Mouse (Mus musculus): ENCODE data around the gene Bmp7. TPM values are rescaled to one million over a fixed set of nuclear protein-coding genes. Genes with fewer than 3 reads are reported as not detected.

Bmp7 gene
- total and polyA plus RNA-seq, 2 experiments from 2014 or later = 15.3 to 34.0 TPM

- WGBS = 85% methylated on average over 15 of the region's 15 CpGs
- Histone ChIP-seq H3K9me3 (ENCODE audit: low read length) (no peaks in the 10 kb centered on the region), H3K27me3 (ENCODE audit: insufficient read depth, low read length) (no peaks in the 10 kb centered on the region), H3K9ac (replicated peaks; ENCODE audit: low read length, poor library complexity, severe bottlenecking) (no peak overlapping the region), H3K27ac (ENCODE audit: low read depth, low read length) (no peak overlapping the region), H3K4me3 (ENCODE audit: low read depth, low read length) (no peak overlapping the region), H3K4me2 (ENCODE audit: low read depth, low read length, poor library complexity, severe bottlenecking) (no peak overlapping the region), H3K4me1 (ENCODE audit: insufficient read depth, low read length) (no peaks in the 10 kb centered on the region), H3K36me3 (ENCODE audit: insufficient read depth, low read length) (no peaks in the 10 kb centered on the region)
- no peak for ATAC-seq (ENCODE audit: low FRiP score)
- TF ChIP-seq CTCF (IDR thresholded peaks at IDR 0.05) = no peak
- no peak for DNase-seq (ENCODE audit: low spot score)
Measured at GRCm38 (mm10) chr2:172889756-172890443, 50.2 kb downstream of the Bmp7 start.

GRCm38 (mm10) chr2:172889222-172889621, 50.9 kb downstream of the Bmp7 start:
- Histone ChIP-seq H3K27me3 (ENCODE audit: insufficient read depth, low read length) (no peaks in the 10 kb centered on the region), H3K9ac (replicated peaks; ENCODE audit: low read length, poor library complexity, severe bottlenecking) (no peak overlapping the region), H3K27ac (ENCODE audit: low read depth, low read length) (no peak overlapping the region), H3K4me1 (ENCODE audit: insufficient read depth, low read length) (no peaks in the 10 kb centered on the region), H3K9me3 (ENCODE audit: low read length) (no peaks in the 10 kb centered on the region), H3K4me2 (ENCODE audit: low read depth, low read length, poor library complexity, severe bottlenecking) (no peak overlapping the region), H3K36me3 (ENCODE audit: insufficient read depth, low read length) (no peaks in the 10 kb centered on the region), H3K4me3 (ENCODE audit: low read depth, low read length) (no peak overlapping the region)
- WGBS = 57% methylated on average over 12 of the region's 12 CpGs
- DNase-seq (ENCODE audit: low spot score) (no peak), ATAC-seq (ENCODE audit: low FRiP score) (no peak)
- TF ChIP-seq CTCF (IDR thresholded peaks at IDR 0.05) = no peak

- Histone ChIP-seq H3K4me3 (ENCODE audit: low read depth, low read length) (no peak overlapping the region), H3K36me3 (ENCODE audit: insufficient read depth, low read length) (no peaks in the 10 kb centered on the region), H3K4me2 (ENCODE audit: low read depth, low read length, poor library complexity, severe bottlenecking) (no peak overlapping the region), H3K27ac (ENCODE audit: low read depth, low read length) (no peak overlapping the region), H3K9me3 (ENCODE audit: low read length) (no peaks in the 10 kb centered on the region), H3K4me1 (ENCODE audit: insufficient read depth, low read length) (no peaks in the 10 kb centered on the region), H3K9ac (replicated peaks; ENCODE audit: low read length, poor library complexity, severe bottlenecking) (no peak overlapping the region), H3K27me3 (ENCODE audit: insufficient read depth, low read length) (no peaks in the 10 kb centered on the region)
- ATAC-seq (ENCODE audit: low FRiP score) (no peak), DNase-seq (ENCODE audit: low spot score) (no peak)
- no peak for TF ChIP-seq CTCF (IDR thresholded peaks at IDR 0.05)
- WGBS = 79% methylated on average over 12 of the region's 12 CpGs
Measured at GRCm38 (mm10) chr2:172888147-172888546, 52.0 kb downstream of the Bmp7 start.

- no peaks in the 10 kb centered on the region for H3K27me3 ChIP-seq (ENCODE audit: insufficient read depth, low read length)
- no peak for DNase-seq (ENCODE audit: low spot score)
- no peaks in the 10 kb centered on the region for H3K9me3 ChIP-seq (ENCODE audit: low read length)
- H3K4me2 ChIP-seq (ENCODE audit: low read depth, low read length, poor library complexity, severe bottlenecking) = no peak overlapping the region
- H3K4me3 ChIP-seq (ENCODE audit: low read depth, low read length) = no peak overlapping the region
- ATAC-seq (ENCODE audit: low FRiP score) = no peak
- H3K36me3 ChIP-seq (ENCODE audit: insufficient read depth, low read length) = no peaks in the 10 kb centered on the region
- H3K4me1 ChIP-seq (ENCODE audit: insufficient read depth, low read length) = no peaks in the 10 kb centered on the region
- no peak overlapping the region for H3K27ac ChIP-seq (ENCODE audit: low read depth, low read length)
- TF ChIP-seq CTCF (IDR thresholded peaks at IDR 0.05) = no peak
- no peak overlapping the region for H3K9ac ChIP-seq (replicated peaks; ENCODE audit: low read length, poor library complexity, severe bottlenecking)
- WGBS = 66% methylated on average over 7 of the region's 7 CpGs
Measured at GRCm38 (mm10) chr2:172885861-172886260, 54.3 kb downstream of the Bmp7 start.

GRCm38 (mm10) chr2:172884584-172884983, 55.5 kb downstream of the Bmp7 start:
- 82% methylated on average over 6 of the region's 6 CpGs for WGBS
- no peak for TF ChIP-seq CTCF (IDR thresholded peaks at IDR 0.05)
- Histone ChIP-seq H3K9ac (replicated peaks; ENCODE audit: low read length, poor library complexity, severe bottlenecking) (no peak overlapping the region), H3K27ac (ENCODE audit: low read depth, low read length) (no peak overlapping the region), H3K36me3 (ENCODE audit: insufficient read depth, low read length) (no peaks in the 10 kb centered on the region), H3K4me1 (ENCODE audit: insufficient read depth, low read length) (no peaks in the 10 kb centered on the region), H3K27me3 (ENCODE audit: insufficient read depth, low read length) (no peaks in the 10 kb centered on the region), H3K4me3 (ENCODE audit: low read depth, low read length) (no peak overlapping the region), H3K9me3 (ENCODE audit: low read length) (no peaks in the 10 kb centered on the region), H3K4me2 (ENCODE audit: low read depth, low read length, poor library complexity, severe bottlenecking) (no peak overlapping the region)
- ATAC-seq (ENCODE audit: low FRiP score) = no peak
- DNase-seq (ENCODE audit: low spot score) = no peak

- ATAC-seq (ENCODE audit: low FRiP score) (no peak), DNase-seq (ENCODE audit: low spot score) (no peak)
- Histone ChIP-seq H3K36me3 (ENCODE audit: insufficient read depth, low read length) (no peaks in the 10 kb centered on the region), H3K4me2 (ENCODE audit: low read depth, low read length, poor library complexity, severe bottlenecking) (no peak overlapping the region), H3K9me3 (ENCODE audit: low read length) (no peaks in the 10 kb centered on the region), H3K27ac (ENCODE audit: low read depth, low read length) (no peak overlapping the region), H3K27me3 (ENCODE audit: insufficient read depth, low read length) (no peaks in the 10 kb centered on the region), H3K9ac (replicated peaks; ENCODE audit: low read length, poor library complexity, severe bottlenecking) (no peak overlapping the region), H3K4me3 (ENCODE audit: low read depth, low read length) (no peak overlapping the region), H3K4me1 (ENCODE audit: insufficient read depth, low read length) (no peaks in the 10 kb centered on the region)
- no peak for TF ChIP-seq CTCF (IDR thresholded peaks at IDR 0.05)
- 88% methylated on average over 9 of the region's 9 CpGs for WGBS
Measured at GRCm38 (mm10) chr2:172875201-172875600, 64.9 kb downstream of the Bmp7 start.
